Mouse (Mus musculus): ENCODE results near the gene Gclm.

- TF ChIP-seq EP300 (optimal IDR thresholded peaks at IDR 0.05) (no peak), CTCF (IDR thresholded peaks at IDR 0.05; ENCODE audit: low read depth) (no peak)
Measured at GRCm38 (mm10) chr3:122198532-122198931, 46.8 kb upstream of the Gclm start.

Data from stomach, postnatal 0 days (tissue).